Comparison of ENCODE assay signal across 1 mouse cellular context in the genomic region with DNA sequence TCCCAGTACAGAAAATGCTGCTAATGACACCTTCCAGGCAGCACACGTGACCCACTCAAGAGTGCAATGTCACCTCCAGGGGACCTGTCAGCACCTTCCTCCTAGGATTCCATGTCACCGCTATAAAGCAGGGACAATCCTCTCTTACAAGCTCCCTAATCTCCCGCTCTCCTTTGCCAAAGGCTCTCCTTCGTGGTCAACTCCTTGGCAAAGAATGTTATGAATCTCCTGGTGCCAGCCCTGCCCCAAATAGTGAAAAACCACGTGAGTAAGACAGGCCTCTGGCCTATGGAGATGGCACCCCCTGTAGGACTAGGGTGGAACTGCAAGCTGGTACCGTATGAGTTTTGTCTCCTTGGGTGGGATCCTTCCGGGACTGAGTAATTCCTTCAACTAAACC.
TF ChIP-seq lines count a peak whose summit lies in the region.

No protein-coding gene starts in this region.

TF ChIP-seq in MEL, 35 proteins besides CTCF, POLR2A, EP300 and RAD21 (continued from another document):
- TF ChIP-seq USF2 (IDR thresholded peaks at IDR 0.05; ENCODE audit: borderline replicate concordance in 1 of 2, insufficient read depth in 1 of 2, low read depth in 1 of 2, low read length in 2 of 2) (no peak), GABPA (IDR thresholded peaks at IDR 0.05; ENCODE audit: low read depth, low read length) (no peak), BHLHE40 (IDR thresholded peaks at IDR 0.05; ENCODE audit: borderline replicate concordance, low read depth, low read length) (no peak), SIN3A (IDR thresholded peaks at IDR 0.05; ENCODE audit: low read length) (no peak), USF1 (IDR thresholded peaks at IDR 0.05; ENCODE audit: low read depth, low read length) (no peak), TBP (IDR thresholded peaks at IDR 0.05; ENCODE audit: low read depth, low read length) (no peak), NRF1 (IDR thresholded peaks at IDR 0.05; ENCODE audit: insufficient read depth, low read depth, low read length, poor library complexity, severe bottlenecking) (no peak), CHD2 (IDR thresholded peaks at IDR 0.05; ENCODE audit: low read length) (no peak), NELFE (IDR thresholded peaks at IDR 0.05; ENCODE audit: low read depth, low read length) (no peak)
